Mouse (Mus musculus) embryonic stem cell, embryonic (primary cell): ENCODE measurements around the gene Tenm1.

Source experiments
- CTCF ChIA-PET, 4 experiments: fragments of 300-600 bp in 2 of 4; fragments of 350-600 bp in 2 of 4; sonication (Branson Sonifier 250); formaldehyde crosslinking; loops; one replicate each; lab custom pipeline; 2022; ENCODE audit warnings: inconsistent platforms in 2 of 4; lab: Charles Lee
- POLR2A ChIA-PET, 4 experiments: fragments of 300-600 bp in 2 of 4; fragments of 350-600 bp in 2 of 4; sonication (Branson Sonifier 250); formaldehyde crosslinking; loops; one replicate each; lab custom pipeline; 2022; ENCODE audit warnings: antibody characterized with exemption in 4 of 4, inconsistent platforms in 1 of 4; lab: Charles Lee

The Tenm1 gene

DNA sequence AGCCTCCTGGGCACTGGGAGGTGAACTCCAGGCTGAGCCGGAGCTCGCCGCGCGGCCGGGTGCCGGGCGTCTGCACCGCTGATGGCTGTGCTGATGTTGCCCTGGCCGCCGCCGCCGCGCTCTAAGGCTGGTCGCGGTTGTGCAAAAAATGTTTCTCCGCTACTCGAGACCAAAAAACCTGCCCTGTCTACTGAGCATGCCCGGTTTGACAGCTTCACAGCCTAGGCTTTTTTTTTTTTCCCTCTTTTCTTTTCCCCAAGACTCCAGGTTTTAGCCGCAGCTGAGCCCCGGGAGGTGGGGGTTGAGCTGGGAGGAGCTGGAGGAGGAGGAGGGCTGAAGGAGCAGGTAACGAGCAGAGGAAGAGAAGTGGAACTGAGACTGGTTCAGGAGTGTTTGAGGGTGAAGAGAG, at the start of gene Tenm1:
Gene Tenm1 (minus strand): TSS at position 272 of the 409 bp plus-strand sequence.
- CTCF ChIA-PET = no interaction called here
- POLR2A ChIA-PET = interaction anchor here in 1 of 4 experiments (0.6 kb wide), 1 partner anchor 177 kb away, joined by 3 read pairs; no protein-coding TSS in a partner anchor

DNA sequence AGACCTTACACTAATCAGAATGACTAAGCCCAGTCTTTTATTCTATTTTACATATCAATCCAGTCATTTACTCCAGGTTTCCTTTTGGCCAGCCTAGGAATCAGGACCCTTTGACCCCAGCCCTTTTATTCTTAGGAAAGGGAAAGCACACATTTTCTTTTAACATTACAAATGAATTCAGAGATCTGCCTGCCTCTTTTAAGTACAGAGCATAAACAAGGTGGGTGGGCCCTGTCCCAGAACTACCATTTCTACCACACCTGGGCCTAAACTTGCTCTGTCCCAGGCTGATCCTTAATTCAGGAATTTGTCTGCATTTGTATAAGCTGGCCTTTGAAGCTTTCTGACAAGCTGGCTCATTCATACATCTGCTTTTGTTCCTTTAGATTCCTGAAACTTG, 38.4 kb upstream of the Tenm1 start:
- CTCF ChIA-PET = no interaction called here
- POLR2A ChIA-PET = interaction anchor here in 1 of 4 experiments (0.7 kb wide), 1 partner anchor 651 kb away, joined by 3 read pairs; no protein-coding TSS in a partner anchor

DNA sequence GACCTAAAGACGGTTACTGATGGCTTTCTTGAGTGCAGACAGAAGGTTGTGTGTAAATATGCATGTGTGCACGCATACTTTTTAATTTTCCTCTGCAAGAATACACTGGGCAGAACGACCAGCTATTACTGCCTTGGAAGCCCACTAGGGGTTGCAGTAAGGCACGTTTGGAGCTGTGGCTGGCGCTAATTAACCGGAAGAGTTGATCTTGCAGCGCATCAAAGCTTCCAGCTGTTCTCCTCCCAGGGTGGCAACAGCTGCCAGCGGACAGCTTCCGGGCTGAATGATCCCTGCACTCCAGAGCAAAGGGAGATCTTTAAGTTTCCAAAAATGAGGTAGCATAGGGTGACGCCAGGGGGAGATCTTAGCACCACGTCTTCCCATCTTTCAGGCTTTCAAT, 1.7 kb upstream of the Tenm1 start:
- ChIA-PET CTCF (no interaction called here), POLR2A (interaction anchor here in 1 of 4 experiments (0.6 kb wide), 1 partner anchor 90 kb away, joined by 3 read pairs; no protein-coding TSS in a partner anchor)

DNA sequence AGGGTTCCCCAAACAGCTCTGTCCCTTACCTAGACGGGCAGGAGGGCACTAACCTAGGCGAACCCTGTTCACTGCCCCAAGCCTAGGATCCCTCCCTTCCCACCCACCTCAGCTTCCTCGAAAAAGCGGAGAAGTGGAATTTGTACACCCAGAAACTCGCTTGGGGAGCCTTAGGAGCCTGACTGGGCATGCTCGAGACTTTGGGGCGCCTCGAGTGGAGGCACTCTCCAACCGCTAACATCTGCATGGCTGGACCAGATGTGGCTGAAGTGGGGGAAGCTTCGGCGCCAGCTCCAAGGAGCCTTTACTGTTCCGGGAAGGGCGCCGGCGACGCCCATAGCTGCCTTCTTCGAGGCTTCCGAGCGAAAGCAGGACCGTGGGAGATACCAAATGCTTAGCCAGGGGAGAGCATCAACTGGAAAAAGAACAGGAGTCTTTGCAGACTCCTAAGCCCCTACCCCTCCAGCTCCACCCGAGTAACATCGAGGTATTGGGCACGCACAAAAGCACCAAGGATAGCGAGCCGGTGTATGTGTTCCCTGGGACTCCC, 1.1 kb upstream of the Tenm1 start:
- CTCF ChIA-PET = no interaction called here
- POLR2A ChIA-PET = interaction anchor here in 1 of 4 experiments (0.6 kb wide), 1 partner anchor 90 kb away, joined by 3 read pairs; no protein-coding TSS in a partner anchor

DNA sequence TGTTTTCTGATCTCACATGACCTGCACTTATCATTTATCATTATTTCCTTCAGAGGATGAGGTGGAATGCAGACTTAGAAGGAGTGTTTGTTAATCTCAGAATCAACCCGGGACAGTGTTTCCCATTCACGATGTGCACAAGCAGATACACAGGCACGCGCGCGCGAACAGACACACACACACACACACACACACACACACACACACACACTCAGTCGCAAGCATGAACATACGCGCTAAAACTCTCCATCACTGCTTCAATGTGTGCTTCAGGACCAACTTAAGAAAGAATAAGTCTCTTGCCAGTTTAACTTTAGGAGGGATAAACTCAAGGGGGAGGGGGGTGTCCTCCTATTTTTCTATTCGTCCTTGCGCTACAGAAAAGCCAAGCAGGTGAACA, 411 bp upstream of the Tenm1 start:
- CTCF ChIA-PET = no interaction called here
- POLR2A ChIA-PET = interaction anchor here in 1 of 4 experiments (0.6 kb wide), 2 partner anchors 177 to 290 kb away, joined by 3 read pairs; no protein-coding TSS in a partner anchor

DNA sequence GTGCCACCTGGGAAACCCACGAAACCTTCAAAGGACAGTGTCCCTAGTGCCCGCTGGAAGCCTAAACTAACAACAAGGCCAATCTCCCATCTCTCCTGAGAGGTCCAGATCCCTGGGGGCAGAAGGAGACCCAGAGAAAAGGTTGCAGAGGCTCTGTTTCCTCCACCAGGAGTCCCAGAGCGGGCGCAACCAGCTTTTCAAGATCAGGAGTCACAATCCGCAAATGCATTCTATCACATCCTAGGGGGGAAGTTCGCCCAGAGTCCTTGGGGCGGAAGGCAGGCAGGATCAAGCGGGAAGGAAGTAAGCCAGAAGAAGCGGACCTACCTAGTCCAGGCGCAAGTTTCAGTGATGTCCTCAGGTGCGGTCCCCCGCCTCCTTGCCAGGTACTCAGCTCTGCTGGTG, 963 bp downstream of the Tenm1 start:
- CTCF ChIA-PET = no interaction called here
- POLR2A ChIA-PET = no interaction called here

DNA sequence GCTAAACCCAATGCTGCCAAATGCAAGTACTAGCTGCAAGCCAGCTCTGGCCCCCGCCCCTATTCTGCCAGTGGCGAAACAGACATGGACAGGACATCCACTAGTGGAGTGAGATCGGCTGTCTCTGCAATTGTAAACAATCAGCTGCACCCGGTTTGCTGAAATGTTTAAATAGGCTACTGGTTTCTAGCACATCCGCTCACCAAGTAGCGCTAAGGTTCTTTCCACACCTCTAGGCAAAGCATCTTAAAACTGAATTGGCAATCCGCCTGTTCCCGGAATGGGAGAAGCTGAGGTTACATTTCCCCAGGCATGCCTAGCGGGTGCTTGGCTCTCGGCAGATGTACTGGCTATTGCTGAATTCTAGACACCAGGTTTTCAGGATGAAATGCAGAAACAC, 1.8 kb downstream of the Tenm1 start:
- CTCF ChIA-PET = interaction anchor here in 1 of 4 experiments (0.7 kb wide), 1 partner anchor 288 kb away, joined by 3 read pairs; no protein-coding TSS in a partner anchor
- POLR2A ChIA-PET = no interaction called here

DNA sequence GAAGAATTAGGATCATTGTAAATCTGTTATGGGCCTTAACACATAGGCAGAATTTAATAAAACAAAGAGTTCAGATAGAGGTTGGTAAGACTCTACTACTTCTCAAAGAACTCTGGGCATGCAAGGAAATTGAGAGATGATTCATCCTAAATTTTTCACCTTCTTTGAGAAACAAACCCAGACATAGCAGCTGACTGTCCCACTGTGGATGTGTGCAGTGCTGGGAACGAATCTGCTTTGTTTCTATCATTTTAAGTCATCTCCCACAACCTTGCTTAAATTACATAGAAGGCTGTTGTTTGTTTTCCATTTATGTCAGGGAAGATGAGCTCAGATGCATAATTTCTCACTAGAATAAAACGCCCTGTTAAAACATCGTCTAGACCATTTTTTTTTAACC, 31.0 kb downstream of the Tenm1 start:
- CTCF ChIA-PET = no interaction called here
- POLR2A ChIA-PET = no interaction called here

DNA sequence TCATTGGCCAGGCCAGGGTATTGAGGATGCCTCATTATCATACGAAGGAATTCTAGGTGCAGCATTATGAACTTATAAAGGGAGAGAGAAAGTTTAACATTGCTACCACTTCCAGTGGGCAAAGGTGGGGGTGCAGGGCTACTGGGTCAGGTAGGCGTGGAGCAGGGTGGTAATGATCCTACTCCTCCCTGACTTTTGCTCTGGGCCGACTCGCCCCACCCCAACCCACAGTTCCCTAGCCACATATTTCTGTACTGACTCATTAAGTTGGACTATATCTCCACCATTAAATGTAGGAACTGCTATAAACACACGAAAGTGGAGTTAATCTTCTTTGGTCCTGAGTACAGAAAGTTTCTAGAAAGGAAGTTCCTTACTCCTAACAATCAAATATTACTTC, 40.8 kb downstream of the Tenm1 start:
- ChIA-PET POLR2A (no interaction called here), CTCF (no interaction called here)

DNA sequence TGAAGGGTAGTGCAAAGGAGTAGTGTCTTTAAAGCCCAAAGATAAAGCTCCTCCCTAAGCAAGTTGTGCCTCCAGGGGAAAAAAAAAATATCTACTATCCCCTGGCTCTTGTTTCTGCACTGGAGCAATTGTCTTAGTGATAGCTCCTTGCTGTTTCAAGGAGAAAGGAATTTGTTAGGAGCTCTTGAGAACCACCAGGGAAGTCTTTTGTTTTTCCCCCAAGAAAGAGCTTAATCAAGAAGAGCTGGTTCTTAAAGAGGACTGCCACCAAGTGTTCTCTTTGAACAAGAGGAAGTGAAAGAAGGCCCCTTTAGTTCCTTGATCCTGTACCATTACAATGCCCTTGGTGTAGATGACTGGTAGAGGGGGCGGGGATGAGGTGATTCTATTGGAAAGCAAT, 56.4 kb downstream of the Tenm1 start:
- POLR2A ChIA-PET = no interaction called here

DNA sequence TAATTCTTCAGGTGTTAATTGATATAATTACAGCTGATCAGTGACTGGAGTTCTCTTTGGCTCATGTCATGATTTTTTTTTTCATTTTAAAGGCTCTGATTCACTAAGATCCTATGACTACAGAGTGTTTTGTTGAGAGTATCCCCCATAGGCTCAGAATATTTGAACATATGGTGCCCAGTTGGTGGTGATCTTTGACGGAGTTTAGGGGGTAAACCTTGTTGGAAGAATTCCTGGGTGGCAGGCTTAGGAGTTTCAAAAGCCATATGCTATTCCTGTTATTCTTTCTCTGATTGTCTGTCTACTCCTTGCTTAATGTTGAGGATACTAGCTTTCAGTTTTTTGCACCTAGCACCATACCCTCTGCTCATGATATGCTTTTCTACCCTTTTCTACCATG, 109.6 kb downstream of the Tenm1 start:
- POLR2A ChIA-PET = no interaction called here
- CTCF ChIA-PET = no interaction called here

More for the DNA sequence above, 56.4 kb downstream of the Tenm1 start:
- CTCF ChIA-PET = no interaction called here

DNA sequence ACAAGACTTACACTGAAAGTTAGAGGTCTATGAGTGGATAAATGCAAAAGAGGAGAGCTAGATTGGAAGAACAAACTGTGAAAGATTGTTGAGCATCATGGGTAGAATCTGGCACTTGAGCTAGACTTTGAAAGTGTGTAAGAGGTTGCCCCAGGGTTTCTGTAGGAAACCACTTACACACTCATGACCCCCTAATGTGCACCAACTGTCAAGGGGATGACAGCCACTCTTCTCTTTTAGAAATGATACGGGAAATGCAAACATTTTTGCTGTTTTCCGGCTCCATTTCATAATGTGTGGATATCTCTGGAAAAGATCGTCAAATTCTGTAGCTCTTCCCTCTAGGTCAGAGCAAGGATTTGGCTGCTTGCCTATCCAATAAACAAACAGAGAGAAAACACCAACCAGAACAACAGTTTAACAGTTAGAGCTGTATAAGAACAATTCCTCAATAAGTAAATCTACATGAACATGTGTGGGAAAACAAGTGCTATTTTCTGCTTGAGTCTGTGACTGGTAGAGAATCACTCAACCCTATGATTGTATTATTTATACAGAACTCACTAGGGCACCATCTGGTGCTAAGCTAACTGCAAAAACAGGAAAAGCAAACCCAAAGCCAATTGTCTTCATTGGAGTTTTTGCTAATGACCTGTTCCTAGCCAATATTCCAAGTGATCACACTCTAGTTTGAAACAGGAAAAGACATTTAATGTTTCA, 111.0 kb downstream of the Tenm1 start:
- ChIA-PET POLR2A (no interaction called here), CTCF (no interaction called here)

DNA sequence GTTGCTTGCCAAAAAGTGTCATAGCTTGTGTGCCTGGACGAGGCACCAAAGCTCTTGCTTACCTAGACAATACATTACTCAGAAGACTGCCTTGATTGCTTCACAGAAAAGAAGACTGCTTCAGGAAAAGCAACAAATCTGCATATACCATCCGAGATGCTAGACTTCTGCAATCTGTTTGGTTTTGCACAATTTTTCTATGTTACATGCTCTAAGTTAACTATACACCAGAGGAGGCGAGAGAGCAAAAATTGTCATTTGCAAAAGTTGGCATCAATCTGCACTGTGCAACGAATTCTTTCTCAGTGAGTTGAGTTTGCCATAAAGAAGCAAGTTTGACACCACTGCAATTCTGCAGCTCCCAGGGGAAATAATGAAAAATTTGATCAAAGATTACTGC, 193.1 kb downstream of the Tenm1 start:
- CTCF ChIA-PET = no interaction called here
- POLR2A ChIA-PET = no interaction called here

DNA sequence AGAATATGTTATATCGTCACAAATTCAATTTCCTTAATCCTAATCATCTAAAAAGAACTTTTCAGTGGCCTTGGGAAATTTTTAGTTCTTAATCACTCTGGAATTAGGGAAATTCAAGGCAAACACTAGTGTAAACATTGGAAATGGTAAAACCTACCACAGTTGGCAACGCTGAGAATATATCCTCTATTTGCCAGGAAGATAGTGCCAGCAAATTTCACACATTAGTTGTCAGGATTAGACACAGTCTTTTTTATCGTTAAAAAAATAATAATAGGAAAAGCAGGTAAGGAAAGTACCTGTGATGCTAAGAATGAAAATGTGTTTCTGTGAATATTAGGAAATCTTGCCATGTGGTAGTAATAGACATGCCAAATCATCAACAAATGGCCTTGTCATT, 223.9 kb downstream of the Tenm1 start:
- ChIA-PET POLR2A (no interaction called here), CTCF (no interaction called here)

DNA sequence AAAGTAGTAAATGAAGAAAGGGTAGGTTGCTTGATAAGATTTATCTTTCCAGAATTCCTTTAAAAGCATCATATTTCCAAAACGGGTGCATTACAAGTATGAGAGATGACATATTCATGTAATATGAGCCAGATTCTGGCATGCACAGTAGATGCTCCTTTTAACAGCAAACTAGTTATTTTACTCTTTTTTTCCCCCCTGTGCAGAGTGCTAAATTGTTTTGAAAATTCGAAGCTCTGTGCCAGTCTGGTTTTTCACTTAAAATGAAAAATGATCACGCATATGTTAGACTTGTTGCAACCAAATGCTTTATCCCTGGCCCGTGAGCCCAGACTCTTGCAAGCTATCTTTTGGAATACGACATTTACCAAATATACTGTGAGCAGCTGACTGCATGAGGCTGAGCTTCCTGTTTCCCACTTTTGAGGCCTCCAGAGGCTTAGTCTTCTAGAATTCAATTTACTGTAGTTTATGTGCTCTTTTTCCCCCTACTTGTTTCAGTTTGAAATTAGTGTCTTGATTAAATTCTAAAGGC, 226.6 kb downstream of the Tenm1 start:
- POLR2A ChIA-PET = no interaction called here
- CTCF ChIA-PET = no interaction called here

DNA sequence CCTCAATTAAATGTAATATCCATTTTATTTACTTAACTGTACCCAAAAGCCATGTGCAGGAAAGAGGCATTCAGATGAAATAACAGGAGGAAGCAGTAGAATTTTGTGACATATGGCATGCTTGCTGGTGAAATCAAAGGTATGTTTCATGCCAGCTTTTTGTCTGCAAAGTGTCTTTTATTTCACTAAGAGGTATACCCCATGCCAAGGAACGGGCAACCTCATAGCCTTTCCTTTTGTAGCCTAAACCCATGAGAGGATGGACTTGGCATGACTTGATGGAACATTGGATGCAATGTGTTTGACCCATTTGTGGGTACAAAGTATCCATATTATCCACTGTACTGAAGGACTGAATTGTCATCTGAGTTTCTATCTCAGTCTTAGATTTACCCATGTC, 246.0 kb downstream of the Tenm1 start:
- POLR2A ChIA-PET = no interaction called here
- CTCF ChIA-PET = no interaction called here

DNA sequence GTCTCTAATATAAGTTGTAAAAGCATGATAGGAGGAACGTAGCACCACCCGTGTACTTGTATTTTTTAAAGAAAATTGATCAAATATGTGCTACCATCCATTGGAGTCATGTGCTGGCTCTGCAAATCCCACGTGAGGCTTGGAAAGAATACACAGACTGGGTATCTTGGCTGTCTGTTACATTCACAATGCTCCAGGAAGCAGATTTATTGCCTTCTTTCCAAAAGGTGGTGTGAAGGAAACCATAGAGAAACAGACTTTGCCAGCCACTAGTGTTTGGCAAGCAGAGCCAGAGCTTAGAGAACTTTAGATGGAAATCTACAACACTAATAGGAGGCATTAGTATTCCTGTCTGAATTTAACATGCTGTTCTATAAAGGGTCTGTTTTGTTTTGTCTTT, 277.4 kb downstream of the Tenm1 start:
- POLR2A ChIA-PET = no interaction called here
- CTCF ChIA-PET = no interaction called here

DNA sequence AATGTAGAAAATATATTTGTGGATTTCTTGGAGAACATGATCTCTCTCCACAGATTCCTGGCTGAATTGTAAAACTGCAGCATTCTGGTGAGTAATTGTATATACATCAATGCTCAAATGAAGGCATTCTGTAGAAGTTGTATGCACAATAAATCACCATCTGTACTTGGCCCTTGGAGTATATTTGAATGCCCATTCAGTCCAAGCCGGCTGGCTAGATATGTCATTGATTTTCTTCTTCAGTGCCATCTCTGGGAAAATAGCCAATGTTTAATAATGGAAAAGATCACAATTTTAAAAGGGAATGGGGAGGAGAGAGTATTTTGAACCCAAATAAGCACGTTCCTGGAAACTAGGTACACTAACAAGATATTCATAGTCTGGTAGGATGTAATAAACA, 299.2 kb downstream of the Tenm1 start:
- CTCF ChIA-PET = no interaction called here
- POLR2A ChIA-PET = no interaction called here

DNA sequence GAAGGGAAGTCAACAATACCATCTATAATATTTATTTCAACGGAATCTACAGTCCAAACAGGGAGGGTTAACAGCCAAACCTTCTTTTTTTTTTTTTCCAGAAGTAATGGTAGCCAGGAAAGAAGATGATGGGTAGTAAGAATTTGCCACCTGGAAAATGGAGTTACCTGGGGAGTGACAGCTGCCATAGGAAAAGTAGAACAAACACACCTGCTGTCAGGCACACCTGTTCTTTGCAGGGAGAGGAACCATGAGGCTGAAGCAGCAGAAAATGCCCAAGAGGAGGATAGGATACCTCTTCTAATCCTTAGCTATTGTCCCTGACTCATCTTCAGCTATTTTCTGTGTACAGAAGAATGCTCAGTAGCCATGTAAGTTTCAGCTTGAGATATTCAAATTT, 306.4 kb downstream of the Tenm1 start:
- ChIA-PET POLR2A (no interaction called here), CTCF (no interaction called here)

DNA sequence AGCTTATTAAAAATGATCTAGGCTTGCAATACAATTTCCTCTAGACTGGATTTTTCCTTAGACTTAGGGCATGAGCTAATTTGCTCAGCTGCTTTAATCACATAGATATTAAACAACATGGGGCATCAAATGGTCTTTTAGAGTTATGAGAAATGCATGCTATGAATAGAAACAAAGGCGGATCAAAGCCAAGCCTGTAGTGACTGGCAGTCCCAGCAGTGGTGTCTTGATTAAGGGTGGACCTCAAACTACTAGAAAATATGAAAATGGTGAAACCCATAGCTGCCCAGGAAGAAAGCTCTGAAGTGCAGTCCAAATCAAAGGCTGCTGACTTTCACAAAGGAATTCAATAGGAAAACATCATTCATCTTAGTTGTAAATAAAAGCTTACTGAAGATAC, 306.9 kb downstream of the Tenm1 start:
- ChIA-PET CTCF (no interaction called here), POLR2A (no interaction called here)

DNA sequence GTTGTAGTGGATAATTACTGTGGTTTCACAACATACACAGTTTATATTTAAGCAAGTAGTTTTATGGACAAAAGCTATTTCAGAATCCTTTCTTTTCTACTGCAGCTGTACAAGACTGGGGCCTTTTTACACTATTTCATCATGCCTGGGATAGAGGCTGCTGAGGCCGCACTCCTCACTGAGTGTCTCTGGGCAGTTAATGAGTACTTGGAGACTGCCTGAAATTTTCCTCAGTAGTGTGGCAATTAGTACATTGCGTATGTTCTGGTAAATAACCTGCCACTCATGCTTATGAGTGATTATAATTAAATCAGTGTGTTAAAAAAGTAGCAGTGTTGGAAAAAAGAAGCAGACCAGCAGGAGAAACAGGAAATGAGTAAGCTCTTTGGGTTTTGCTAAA, 442.8 kb downstream of the Tenm1 start:
- CTCF ChIA-PET = no interaction called here
- POLR2A ChIA-PET = no interaction called here
